Comparison of ENCODE assay signal across 13 mouse cellular contexts in genomic region chr1:165018236-165018635, GRCm38 (mm10).
DNase-seq lines count a peak whose midpoint lies in the region; ATAC-seq and TF ChIP-seq lines count a peak whose summit lies in the region.
"Had no signal": no experiment of that assay in that cellular context is flagged by ENCODE, and none has a peak within 500 bp of the region (broad histone marks: within the 10 kb centered on the region; RNA-seq: fewer than 3 reads in every experiment).

No protein-coding gene starts in this region.

- peaks cover 13 to 19% of the 10 kb centered on the region in 2 experiments for H3K4me1 ChIP-seq in heart, embryonic 14.5 days (ENCODE audit: control insufficient read depth in 2 of 2, insufficient read depth in 2 of 2, low read length in 2 of 2)
- H3K4me1 ChIP-seq in forebrain, embryonic 11.5 days (replicated peaks; ENCODE audit: control insufficient read depth, insufficient read depth, low read length), result no peaks in the 10 kb centered on the region
- peaks cover 10% of the 10 kb centered on the region for H3K4me1 ChIP-seq in hindbrain, embryonic 16.5 days (ENCODE audit: control insufficient read depth, insufficient read depth, low read depth, low read length)
- peaks cover 11% of the 10 kb centered on the region for H3K4me1 ChIP-seq in midbrain, embryonic 15.5 days
- peaks cover 7% of the 10 kb centered on the region for H3K4me1 ChIP-seq in thymus, adult 2 months (replicated peaks; ENCODE audit: control insufficient read depth, insufficient read depth, low read length)
- H3K4me1 ChIP-seq in cerebellum, adult 2 months (ENCODE audit: control insufficient read depth, insufficient read depth, low read length), result no peaks in the 10 kb centered on the region

- no peak overlapping the region for H3K4me3 ChIP-seq in heart, embryonic 14.5 days (ENCODE audit: control insufficient read depth in 1 of 2, insufficient read depth in 1 of 2, low read depth in 1 of 2, low read length in 2 of 2)
- H3K4me3 ChIP-seq in forebrain, embryonic 11.5 days (ENCODE audit: low read depth, low read length), result no peak overlapping the region
- no peak overlapping the region for H3K4me3 ChIP-seq in hindbrain, embryonic 16.5 days (ENCODE audit: low read length)
- peak overlapping the region; percentile 33; the same call in 1 of the 2 replicates for H3K4me3 ChIP-seq in midbrain, embryonic 15.5 days
- no peak overlapping the region for H3K4me3 ChIP-seq in thymus, adult 2 months (ENCODE audit: control insufficient read depth, insufficient read depth, low read length)
- H3K4me3 ChIP-seq in cerebellum, adult 2 months (replicated peaks; ENCODE audit: insufficient read depth, low read depth, low read length), result no peak overlapping the region
- H3K4me3 ChIP-seq: left cerebral cortex, adult 2 months had no signal

- no peak overlapping the region for H3K9ac ChIP-seq in heart, embryonic 14.5 days (ENCODE audit: low read length)
- H3K9ac ChIP-seq in forebrain, embryonic 11.5 days (ENCODE audit: low read length), result no peak overlapping the region
- H3K9ac ChIP-seq in hindbrain, embryonic 16.5 days (ENCODE audit: low read depth, low read length), result no peak overlapping the region
- H3K9ac ChIP-seq in midbrain, embryonic 15.5 days, result no peak overlapping the region

- no peak for TF ChIP-seq CTCF in thymus, adult 2 months (IDR thresholded peaks at IDR 0.05; ENCODE audit: borderline replicate concordance, control insufficient read depth, extremely low read depth, insufficient read depth, low read length, poor library complexity)
- no peak for TF ChIP-seq CTCF in cerebellum, adult 2 months (IDR thresholded peaks at IDR 0.05; ENCODE audit: borderline replicate concordance, insufficient read depth, low read depth, low read length)

- peak overlapping the region; percentile 58 for H3K4me2 ChIP-seq in heart, embryonic 14.5 days (ENCODE audit: low read length)
- H3K4me2 ChIP-seq in forebrain, embryonic 11.5 days (ENCODE audit: low read depth, low read length, severe bottlenecking), result peak overlapping the region; percentile 54; the same call in 1 of the 2 replicates
- H3K4me2 ChIP-seq in hindbrain, embryonic 16.5 days (ENCODE audit: low read length), result peak overlapping the region; percentile 66
- H3K4me2 ChIP-seq in midbrain, embryonic 15.5 days, result peak overlapping the region; percentile 44

- intact Hi-C loops in heart, postnatal 14 days (cut with DNase I), result no loop called here

- H3K36me3 ChIP-seq in heart, embryonic 14.5 days (ENCODE audit: control insufficient read depth, insufficient read depth, low read length), result no peaks in the 10 kb centered on the region
- H3K36me3 ChIP-seq in forebrain, embryonic 11.5 days (ENCODE audit: control insufficient read depth, insufficient read depth, low read length), result no peaks in the 10 kb centered on the region
- no peaks in the 10 kb centered on the region for H3K36me3 ChIP-seq in hindbrain, embryonic 16.5 days (ENCODE audit: control insufficient read depth, insufficient read depth, low read length)
- H3K36me3 ChIP-seq in midbrain, embryonic 15.5 days (replicated peaks), result no peaks in the 10 kb centered on the region
- H3K36me3 ChIP-seq in thymus, adult 2 months (ENCODE audit: control insufficient read depth, insufficient read depth, low read length), result no peaks in the 10 kb centered on the region
- H3K36me3 ChIP-seq: G1E had no signal

- ATAC-seq in heart, embryonic 14.5 days (ENCODE audit: insufficient number of reproducible peaks, insufficient read depth, low FRiP score, low read depth), result no peak
- peak; percentile 25 for ATAC-seq in forebrain, embryonic 11.5 days (replicated peaks; ENCODE audit: low FRiP score)
- peak; percentile 54 for ATAC-seq in hindbrain, embryonic 16.5 days
- peak; percentile 38 for ATAC-seq in midbrain, embryonic 15.5 days (replicated peaks)

- TF ChIP-seq POLR2A in thymus, adult 2 months (IDR thresholded peaks at IDR 0.05; ENCODE audit: control insufficient read depth, extremely low read depth, insufficient read depth, low read length, poor library complexity), result no peak
- no peak for TF ChIP-seq POLR2A in cerebellum, adult 2 months (IDR thresholded peaks at IDR 0.05; ENCODE audit: borderline replicate concordance, insufficient read depth, low read length)

- DNase-seq in heart, postnatal 14 days, result no peak
- no peak for DNase-seq in forebrain, embryonic 11.5 days (ENCODE audit: low spot score)
- DNase-seq in thymus, adult 2 months, result no peak
- no peak for DNase-seq in cerebellum, adult 2 months
- DNase-seq in thymus, postnatal 25 days, result no peak
- DNase-seq: heart, adult 11 months; thymus, adult 18-20 months had no signal

- no peaks in the 10 kb centered on the region for H3K27me3 ChIP-seq in heart, embryonic 14.5 days (ENCODE audit: control insufficient read depth, insufficient read depth, low read length)
- H3K27me3 ChIP-seq in forebrain, embryonic 11.5 days (ENCODE audit: control insufficient read depth, insufficient read depth, low read length), result no peaks in the 10 kb centered on the region
- H3K27me3 ChIP-seq in hindbrain, embryonic 16.5 days (replicated peaks; ENCODE audit: control insufficient read depth, insufficient read depth, low read length), result no peaks in the 10 kb centered on the region
- H3K27me3 ChIP-seq in midbrain, embryonic 15.5 days (replicated peaks), result no peaks in the 10 kb centered on the region
- H3K27me3 ChIP-seq in thymus, adult 2 months (ENCODE audit: control insufficient read depth, insufficient read depth, low read length), result no peaks in the 10 kb centered on the region; the same call in 1 of the 2 replicates
- no peaks in the 10 kb centered on the region for H3K27me3 ChIP-seq in cerebellum, adult 2 months (ENCODE audit: control insufficient read depth, insufficient read depth, low read length)

- H3K27ac ChIP-seq in heart, embryonic 14.5 days (replicated peaks in 1 of 2; ENCODE audit: control insufficient read depth in 1 of 2, insufficient read depth in 1 of 2, low read depth in 2 of 2, low read length in 2 of 2), result no peak overlapping the region
- H3K27ac ChIP-seq in forebrain, embryonic 11.5 days (ENCODE audit: low read depth, low read length), result no peak overlapping the region
- H3K27ac ChIP-seq in hindbrain, embryonic 16.5 days (ENCODE audit: low read depth, low read length), result peak overlapping the region; percentile 11; the same call in 1 of the 2 replicates
- H3K27ac ChIP-seq in midbrain, embryonic 15.5 days, result peak overlapping the region; percentile 72
- no peak overlapping the region for H3K27ac ChIP-seq in thymus, adult 2 months (ENCODE audit: control insufficient read depth, insufficient read depth, low read length)
- H3K27ac ChIP-seq in cerebellum, adult 2 months (ENCODE audit: insufficient read depth, low read length), result no peak overlapping the region
- H3K27ac ChIP-seq: kidney, postnatal 0 days had no signal

- 92% methylated on average over 4 of the region's 4 CpGs for WGBS in heart, embryonic 14.5 days
- WGBS in forebrain, embryonic 11.5 days, result 89% methylated on average over 4 of the region's 4 CpGs
- 81% methylated on average over 4 of the region's 4 CpGs for WGBS in hindbrain, embryonic 16.5 days
- WGBS in midbrain, embryonic 15.5 days, result 77% methylated on average over 4 of the region's 4 CpGs
- WGBS in thymus, adult 2 months, result 98% methylated on average over 4 of the region's 4 CpGs
- 87% methylated on average over 4 of the region's 4 CpGs for WGBS in cerebellum, adult 2 months

- H3K9me3 ChIP-seq in heart, embryonic 14.5 days (ENCODE audit: control insufficient read depth, low read length), result no peaks in the 10 kb centered on the region
- H3K9me3 ChIP-seq in forebrain, embryonic 11.5 days (ENCODE audit: control insufficient read depth, low read length), result no peaks in the 10 kb centered on the region
- no peaks in the 10 kb centered on the region for H3K9me3 ChIP-seq in hindbrain, embryonic 16.5 days (ENCODE audit: control insufficient read depth, low read length)
- H3K9me3 ChIP-seq in midbrain, embryonic 15.5 days, result no peaks in the 10 kb centered on the region

Comparison
In these comparisons a context has a peak if more than half of its experiments do, and no peak if none do; other contexts are left out.
1. H3K27ac ChIP-seq: peak in hindbrain, embryonic 16.5 days (single experiment) and midbrain, embryonic 15.5 days (single experiment); none in heart, embryonic 14.5 days (0 of 2), forebrain, embryonic 11.5 days (single experiment), thymus, adult 2 months (single experiment) and cerebellum, adult 2 months (single experiment).
2. Peak in every context shown above with its lines, with median percentiles within 50 percentile points of each other: H3K4me2 ChIP-seq.